Mouse (Mus musculus) right cerebral cortex, adult 2 months (tissue): ENCODE data around the gene Ddx41.

Experiments
- DNase-seq, 2 experiments: peaks; one replicate each; pipeline ENCODE4 v3.0.0; 2021 to 2022; ENCODE audit warnings: low spot score in 2 of 2

Gene Ddx41

DNA sequence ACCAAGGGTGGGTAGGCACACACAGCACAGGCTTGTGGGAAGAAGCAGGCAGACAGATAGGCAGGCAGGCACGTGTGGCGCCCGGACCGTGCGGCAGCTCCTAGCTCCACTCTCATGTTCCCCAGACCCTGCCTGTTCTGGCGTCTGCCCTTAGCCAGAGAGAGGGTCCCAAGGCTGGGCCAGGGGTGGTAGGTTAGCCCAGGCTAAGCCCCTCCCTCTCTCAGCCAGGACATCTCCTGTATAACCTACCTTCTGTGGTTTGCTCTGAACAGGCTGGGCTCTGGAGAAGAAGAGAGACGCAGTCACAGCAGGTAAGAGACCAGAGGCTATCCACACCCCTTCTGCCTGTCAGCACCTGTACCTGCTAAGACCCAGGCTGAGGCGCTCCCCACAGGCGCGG is 27.9 kb downstream of the Ddx41 start:
- no peak for DNase-seq

DNA sequence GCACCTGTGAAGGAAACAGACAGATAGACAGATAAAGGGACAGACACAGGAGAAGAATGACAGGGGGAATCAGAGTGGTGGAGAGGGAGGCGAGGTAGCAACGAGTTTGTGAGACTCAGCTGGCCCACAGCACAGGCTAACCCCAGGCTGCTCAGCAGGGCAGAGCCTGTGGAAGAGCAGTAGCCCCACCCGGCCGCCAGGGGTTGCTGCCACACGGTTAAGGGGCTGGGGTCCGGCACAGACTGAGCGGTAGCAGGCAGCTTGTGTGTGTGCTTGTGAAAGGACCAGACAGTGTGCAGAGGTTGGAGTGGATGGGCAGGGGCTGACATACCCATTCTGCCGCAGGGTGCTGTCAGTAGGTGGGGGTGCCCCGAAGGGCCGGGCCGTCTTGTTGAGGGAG is 28.6 kb downstream of the Ddx41 start:
- DNase-seq: no peak

DNA sequence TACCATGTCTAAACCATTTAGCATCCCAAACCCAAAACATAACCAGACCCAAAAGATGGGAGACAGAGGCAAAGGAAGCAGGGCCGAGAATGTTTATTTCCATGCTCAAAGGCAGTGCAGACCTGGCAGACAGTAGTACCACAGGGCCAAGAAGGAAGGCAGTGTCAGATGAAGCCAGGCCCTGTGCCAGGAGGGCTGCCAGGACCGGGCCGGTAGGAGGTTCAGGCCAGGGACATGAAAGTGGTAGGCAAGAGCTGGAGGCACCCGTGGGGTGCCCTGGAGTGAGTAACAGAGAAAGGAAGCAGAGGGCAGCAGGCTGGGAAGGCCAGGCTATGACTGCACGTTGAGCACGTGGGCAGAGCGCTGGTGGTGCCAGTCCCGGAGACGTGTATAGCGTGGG is 29.8 kb downstream of the Ddx41 start:
- no peak for DNase-seq

DNA sequence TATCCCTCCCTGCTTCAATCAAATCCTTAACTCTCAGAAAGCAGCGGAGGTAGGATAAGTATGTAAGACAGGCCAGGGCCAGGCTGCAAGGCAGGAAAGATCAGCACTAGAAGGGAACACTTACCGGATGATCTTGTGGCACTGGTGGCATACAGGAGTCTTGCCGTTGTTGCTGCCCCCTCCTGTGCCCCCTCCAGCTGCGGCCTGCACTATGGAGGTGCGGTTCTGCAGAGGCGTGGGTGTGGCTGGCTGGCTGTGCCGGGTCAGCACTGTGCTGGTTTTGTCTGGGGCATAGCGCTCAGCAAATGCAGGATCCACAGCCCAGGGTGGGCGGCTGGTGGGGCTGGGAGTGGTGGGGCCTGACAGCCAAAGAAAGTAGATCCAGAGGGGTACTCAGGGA is 30.6 kb downstream of the Ddx41 start:
- DNase-seq: no peak

DNA sequence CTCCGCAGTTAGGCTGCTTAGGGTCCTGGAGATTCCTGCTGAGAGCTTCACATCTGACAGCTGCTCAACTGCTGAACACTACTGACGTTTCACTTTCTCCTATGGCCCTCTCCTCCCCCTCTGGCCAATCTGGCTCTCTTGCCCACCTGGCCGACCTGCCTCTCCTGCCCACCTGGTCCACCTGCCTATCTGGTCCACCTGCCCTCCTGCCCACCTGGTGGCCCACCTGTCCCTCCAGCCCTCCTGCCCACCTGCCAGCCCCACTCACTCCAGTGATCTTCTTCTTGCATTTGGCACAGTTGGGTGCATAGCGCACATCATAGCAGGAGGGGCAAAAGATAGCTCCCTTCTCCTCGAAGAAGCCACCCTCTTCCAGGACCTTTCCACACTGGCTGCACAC is 32.1 kb downstream of the Ddx41 start:
- no peak for DNase-seq

DNA sequence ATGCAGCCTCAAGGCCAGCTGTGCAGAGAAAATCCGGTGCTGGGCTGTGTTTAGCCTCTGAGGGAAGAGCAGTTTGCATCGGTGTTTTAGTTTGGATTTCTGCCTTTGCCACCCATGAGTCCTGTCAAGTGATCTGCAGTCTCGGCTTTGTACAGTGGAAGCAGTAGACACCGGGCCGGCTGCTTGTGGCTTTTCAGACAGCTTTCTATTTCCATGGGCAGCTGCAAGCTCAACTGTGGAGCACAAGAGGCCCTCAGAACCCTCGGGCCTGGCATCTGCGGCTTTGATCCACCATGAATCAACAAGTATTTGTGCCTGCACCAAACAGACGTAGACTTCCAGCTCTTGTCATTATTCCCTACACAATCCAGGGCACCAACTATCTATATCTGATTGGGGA is 34.1 kb downstream of the Ddx41 start:
- no peak for DNase-seq

DNA sequence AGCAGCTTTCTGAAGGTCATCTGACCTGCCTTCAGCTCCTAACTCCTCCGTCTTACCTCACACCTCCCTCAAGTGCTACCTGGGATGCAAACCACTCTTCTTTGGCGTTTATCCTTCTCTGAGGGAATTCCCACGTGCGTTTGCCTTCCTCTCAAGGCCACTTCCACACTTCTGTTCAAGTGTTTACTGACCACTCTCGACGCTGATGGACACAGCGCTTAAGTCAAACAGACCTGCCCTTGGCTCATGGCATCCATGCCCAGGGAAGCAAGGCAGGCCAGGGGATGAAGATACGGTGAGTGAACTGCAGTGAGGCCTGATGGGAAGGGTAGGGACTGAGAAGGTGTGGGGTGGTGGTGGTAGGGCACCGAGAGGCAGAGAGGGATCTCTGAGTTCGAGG is 35.9 kb downstream of the Ddx41 start:
- DNase-seq: no peak

DNA sequence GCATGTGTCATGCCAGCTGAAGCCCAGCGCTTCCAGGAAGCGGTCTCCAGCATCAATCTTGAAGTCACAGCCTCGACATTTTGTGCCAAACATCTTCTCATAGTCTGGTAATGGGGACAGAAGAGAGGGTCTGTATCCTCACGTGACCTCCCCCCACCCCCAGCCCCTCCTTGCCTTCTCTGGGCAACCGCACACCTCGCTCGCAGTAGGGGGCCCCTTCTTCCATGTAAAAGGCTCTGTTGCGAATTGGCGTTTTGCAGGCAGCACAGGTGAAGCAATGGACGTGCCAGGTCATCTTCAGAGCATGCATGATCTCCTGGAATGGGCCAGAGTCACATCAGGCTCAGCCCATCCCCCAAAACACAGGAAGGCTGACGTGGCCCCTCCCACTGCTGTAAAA is 37.6 kb downstream of the Ddx41 start:
- no peak for DNase-seq

DNA sequence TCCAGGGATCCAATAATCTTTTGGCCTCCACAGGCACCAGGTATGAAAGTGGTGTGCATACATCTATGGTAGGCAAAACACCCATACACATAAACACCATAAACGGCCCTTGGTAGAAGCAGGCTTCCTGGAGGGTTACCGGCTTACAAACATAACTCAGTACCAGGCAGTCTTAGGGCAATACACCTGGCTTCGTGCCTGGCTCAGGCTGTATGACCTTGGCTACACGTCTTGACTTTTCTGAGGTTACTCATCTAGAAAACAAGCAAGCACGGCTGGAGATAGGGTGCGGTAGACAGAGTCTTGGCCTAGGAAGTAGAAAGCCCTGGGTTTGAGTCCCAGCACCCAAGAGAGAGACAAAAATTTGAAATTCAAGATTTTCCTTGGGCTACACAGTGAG is 39.8 kb downstream of the Ddx41 start:
- DNase-seq: no peak

DNA sequence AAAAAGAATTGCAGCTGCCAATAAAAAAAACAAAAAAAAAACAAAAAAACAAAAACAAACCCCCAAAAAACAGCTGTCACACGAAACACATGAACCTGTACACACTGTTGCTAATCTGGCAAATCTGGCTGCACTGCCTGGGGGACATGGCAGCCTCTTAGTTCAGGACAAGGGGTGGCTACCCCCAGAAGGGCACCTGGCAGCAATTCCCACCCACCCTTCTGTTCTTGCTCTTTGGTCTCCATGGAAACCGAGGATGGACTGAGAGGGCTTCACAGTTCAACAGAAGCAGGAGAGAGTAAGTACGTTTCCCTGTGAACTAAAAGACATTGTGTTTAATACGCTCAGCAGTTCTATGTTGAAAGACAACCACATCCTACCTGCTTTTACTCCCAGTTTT is 40.8 kb downstream of the Ddx41 start:
- no peak for DNase-seq

DNA sequence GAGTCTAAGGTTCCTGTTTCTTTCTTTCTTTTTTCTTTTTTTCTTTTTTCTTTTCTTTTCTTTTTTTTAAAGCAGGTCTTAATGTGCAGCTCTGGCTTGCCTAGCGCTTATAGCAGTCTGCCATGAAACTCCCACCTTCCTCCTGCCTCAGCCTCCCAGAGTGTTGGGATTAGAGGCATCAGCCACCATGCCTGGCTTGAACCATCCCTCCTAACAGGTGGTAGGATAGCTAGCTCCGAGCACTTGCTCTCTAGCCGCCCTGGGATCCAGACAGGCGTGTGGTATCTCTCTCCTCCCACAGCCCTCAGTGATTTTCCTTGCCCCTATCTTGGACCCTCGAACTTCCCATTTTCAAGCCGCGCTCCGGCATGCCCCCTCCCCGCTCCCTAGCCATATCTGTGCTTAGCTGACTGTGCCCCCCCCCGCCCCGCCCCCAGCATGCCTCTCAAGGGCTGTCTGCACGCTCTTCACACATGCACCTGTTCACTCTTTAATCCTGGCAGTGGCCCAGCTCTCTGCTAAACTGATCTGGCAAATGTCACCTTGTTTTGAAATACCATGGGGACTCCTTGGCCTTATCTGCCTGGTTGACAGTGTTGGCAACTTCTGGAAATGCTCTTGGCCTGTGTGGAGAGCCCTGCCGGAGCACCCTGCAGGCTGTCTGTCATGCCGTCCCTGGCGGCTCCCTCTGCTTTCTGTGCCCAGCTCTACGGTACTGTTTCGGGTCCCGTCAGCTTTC is 41.4 kb downstream of the Ddx41 start:
- no peak for DNase-seq

DNA sequence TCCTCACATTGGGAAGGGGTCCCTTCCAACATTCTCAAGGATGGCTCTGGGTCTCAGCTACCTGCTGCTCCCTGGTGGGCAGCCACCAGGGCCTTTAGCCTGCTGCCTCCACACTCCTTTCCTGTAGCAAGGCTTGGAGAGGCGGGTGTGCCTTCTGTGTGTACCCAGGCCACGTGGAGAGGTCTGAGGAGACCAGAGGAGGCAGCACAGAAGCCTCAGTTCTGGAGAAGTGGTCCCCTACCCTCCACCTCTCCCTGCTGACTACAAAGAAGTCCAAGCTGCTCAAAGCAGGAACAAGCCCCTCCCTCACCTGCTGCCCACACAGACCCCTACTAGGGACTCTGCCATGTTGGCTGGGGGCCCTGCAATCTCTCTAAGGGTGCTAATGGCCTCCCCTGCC is 42.2 kb downstream of the Ddx41 start:
- no peak for DNase-seq

DNA sequence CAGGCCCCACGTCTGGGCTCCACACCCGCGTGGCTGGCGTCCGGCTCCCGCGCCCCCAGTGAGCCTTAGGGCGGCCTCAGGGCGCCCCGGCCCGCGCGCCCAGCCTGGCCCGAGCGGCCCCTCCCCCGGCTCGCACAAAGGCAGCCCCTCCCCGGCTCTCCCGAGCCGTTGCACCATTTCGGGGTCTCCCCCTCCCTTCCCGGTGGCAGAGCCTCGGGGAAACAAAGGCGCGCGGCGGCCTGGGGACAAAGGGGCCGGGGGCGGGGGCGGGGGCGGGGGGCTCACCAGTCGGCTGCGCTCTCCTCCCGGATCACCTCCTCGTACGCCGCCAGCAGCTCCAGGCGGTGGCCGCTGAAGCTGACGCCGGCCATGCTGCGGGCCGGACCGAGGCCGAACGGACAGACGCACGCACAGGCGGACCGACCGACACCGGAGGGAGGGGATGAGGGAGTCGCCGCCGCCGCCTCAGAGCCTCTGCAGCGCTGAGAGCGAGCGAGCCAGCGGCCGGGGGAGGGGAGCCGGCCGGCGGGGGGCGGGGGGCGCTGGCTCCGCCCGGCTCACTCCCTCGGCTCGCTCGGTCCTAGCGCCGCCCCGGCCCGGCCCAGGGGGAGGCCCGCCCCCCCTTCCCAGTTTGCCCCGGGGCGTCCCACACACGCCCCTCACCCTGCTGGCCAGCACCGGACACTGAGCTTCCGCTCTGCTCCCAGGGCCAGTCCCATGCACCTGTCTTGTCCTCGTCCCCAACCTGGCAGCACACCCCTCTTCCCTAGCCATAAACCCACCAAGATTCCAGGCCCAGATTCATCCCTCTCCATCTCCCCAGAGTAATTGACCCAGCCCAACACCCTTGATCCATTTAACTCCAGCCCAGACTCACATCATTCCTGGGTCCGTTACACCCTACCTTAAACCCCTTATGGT is 48.6 kb downstream of the Ddx41 start, which contains the start of gene Dbn1:
Dbn1 (minus strand) TSS at position 534 of the 921 bp plus-strand sequence.
- DNase-seq: peak in 1 of 2 experiments; percentile 52

DNA sequence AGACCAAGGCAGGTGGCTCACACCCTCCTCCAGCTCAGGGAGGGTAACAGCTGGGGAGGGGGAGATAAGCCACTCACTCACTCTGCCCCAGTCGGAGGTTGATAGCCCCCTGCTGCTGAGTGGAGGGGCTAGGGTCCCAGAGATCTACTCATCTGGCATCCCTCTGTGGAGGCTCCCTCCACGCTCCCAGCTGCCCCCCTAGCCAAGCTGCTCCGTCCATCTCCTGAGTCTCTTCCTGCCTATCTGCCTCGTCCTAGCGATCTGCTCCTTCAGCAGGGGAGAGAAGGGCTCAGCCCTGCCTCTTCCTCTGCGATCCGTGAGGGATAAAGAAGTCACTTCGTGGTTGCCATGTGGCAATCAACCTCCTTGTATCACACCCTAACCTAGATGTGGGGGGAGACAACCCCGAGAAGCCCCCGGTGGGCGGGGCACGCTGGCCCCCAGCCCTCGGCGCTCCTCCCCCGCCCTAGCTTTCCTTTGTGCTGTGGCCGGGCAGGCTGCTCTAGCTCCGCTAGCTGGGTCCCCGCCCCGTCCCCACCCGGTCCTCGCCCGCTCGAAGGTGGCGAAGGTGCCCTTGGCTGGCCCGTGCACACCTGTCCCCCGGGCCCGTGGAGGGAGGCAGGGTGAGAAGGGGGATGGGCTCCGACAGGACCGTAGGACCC is 49.4 kb downstream of the Ddx41 start:
- peak in 1 of 2 experiments; percentile 31 for DNase-seq

DNA sequence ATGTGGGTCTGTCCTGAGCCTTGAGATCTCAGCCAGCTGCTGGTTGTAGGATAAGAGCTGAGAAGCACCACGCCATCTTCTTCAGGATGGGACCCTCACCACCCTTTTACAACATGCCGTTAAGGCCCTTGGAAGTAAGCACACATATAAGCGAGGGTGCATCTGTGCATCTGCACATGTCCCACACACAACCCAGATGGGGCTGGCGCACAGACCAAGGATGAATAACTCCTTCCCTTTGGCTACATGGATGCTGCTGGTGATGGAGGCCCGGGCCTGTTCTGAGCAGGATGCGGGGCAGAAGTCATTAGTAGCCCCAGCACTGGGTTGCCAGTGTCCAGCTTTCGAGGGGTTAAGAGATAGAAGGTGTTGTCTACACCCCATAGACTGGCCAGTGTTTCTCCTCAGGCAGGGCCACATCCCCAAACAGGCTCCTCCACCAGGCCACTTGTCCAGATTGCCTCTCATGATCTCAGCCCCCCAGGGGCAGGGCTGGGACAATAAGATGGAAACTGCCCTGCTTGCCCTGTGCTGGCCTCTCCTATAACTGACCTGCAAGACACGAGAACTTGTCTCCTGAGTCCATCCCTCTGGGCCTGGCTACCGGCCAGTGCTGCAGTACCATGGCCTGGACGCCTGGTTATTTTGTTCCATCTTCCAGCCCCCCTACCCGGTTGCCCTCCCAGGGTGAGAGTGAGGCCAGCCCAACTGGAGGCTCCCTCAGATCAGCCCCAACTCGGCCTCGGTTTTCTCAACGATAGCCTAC is 50.2 kb downstream of the Ddx41 start:
- DNase-seq: no peak

DNA sequence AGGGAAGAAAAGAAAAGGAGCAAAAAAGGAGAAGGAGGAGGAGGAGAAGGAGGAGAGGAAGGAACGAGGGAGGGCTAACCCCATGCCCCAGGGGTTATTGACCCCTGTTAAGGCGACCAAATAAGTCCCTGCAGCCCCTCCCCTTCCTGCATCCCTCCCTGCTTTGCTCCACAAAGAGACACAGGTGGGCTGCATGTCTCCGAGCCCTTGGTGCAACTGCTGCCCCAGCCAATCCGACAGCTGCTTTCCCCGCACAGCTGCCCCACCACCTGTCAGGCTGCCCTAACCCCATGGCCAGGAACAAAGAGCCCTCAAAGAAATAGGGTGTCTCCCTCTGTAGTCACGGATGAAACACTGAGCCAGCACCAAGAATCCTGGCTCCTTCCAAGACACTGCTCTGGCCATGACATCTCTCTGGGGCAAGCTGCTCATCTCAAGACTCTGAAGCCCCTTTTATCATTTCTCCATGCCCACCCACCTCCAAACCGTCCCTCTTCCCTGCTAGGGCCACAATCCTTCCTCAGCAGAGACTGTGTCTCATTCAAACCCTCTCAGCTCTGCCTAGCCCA is 51.9 kb downstream of the Ddx41 start:
- DNase-seq: no peak

DNA sequence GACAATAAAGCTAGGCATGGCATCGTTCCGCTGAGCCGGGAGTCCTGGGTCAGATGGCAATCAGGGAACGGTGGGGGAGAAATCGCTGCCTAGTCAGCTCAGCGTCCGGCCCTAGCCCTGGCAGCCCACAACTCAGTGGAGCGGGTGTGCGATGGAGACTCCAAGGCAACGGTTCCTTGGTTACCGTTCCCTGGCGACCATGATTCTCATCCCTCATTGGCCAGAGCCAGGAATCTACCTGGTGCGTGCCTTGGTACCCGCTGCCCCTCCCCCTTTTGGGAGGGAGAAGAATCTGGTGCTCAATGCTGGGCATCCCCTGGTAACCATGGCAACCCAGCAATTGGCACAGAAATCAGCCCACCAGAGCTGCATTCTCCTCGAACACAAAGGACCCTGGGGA is 52.9 kb downstream of the Ddx41 start:
- DNase-seq: peak; percentile 96 to 97

DNA sequence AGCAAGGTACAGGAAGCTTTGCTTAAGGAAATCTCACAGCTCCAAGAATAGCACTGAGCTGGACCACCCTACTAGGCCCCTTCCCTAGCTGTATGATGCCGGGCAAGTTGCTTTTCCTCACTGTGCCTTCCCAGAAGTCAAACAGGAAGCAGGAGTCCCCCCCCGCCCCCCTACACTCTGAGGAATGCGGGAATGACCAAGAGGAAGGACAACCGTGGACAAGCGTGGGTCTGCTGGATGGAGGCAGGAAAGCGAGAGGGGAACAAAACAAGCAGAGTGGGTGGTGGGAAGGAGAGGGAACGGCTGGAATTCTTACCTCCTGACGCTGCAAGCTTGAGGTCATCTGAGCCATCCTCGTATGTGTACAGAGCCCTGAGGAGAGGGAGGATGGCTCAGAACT is 53.4 kb downstream of the Ddx41 start:
- DNase-seq: no peak

DNA sequence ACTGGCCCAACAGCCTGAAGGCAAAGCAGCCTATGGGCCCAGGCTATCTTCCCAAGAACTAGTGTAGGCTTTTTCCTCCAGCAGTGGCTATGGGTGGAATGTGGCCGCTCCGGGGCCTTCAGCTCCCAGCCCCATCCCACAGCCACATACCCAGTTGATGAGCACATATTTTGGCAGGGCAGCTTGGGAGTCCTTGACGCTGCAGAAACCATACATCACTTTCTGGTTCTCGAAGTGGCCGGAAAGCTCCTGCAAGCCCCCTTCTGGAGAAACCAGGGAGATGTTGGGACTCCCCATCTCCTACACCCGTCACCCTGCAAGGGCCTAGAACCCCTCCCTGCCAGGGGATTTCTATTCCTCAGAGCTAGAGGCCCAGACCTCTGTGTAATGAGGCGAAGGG is 53.9 kb downstream of the Ddx41 start:
- DNase-seq: no peak
